Mouse (Mus musculus) heart, postnatal 0 days (tissue): Measurements from ENCODE around the gene Xrn2.

Experiments used
- CTCF ChIP-seq: IDR thresholded peaks from 2 replicates; pipeline ENCODE4 v1.5.1; 2016; ENCODE audit warnings: antibody characterized with exemption, control low read depth, low read depth
- EP300 ChIP-seq: IDR thresholded peaks from 2 replicates; pipeline ENCODE4 v1.6.1; 2016; ENCODE audit warnings: antibody characterized with exemption, low read depth

- TF ChIP-seq CTCF (no peak), EP300 (no peak)
Measured at GRCm38 (mm10) chr2:146982786-146983185, 30.0 kb upstream of the Xrn2 start.
